Mouse (Mus musculus) stomach, postnatal 0 days (tissue): ENCODE results near the gene Sez6l. TPM values are rescaled to one million over a fixed set of nuclear protein-coding genes. Genes with fewer than 3 reads are reported as not detected.

Experiments used
- ATAC-seq: fragments of 200-750 bp; cut with Nextera tagmentation; 2 replicates; pipeline ENCODE4 v1.8.0; 2017; ENCODE audit not compliant: low FRiP score, low TSS enrichment
- DNase-seq: peaks from one replicate; pipeline ENCODE4 v3.0.0-alpha.2; 2016; ENCODE audit warnings: low spot score
- H3K27ac ChIP-seq: fragments of 300-500 bp; sonication (generic); replicated peaks from 2 replicates; pipeline ENCODE4 v1.5.1; 2014; ENCODE audit warnings: mild to moderate bottlenecking, control low read depth
- H3K27me3 ChIP-seq: fragments of 300-500 bp; sonication (generic); 2 replicates; pipeline ENCODE4 v1.6.1; 2014; ENCODE audit warnings: low read length; ENCODE audit not compliant: control insufficient read depth, insufficient read depth
- H3K36me3 ChIP-seq: fragments of 300-500 bp; sonication (generic); 2 replicates; pipeline ENCODE4 v1.6.1; 2014; ENCODE audit warnings: low read length, mixed read lengths; ENCODE audit not compliant: control insufficient read depth, insufficient read depth
- H3K4me1 ChIP-seq: fragments of 300-500 bp; sonication (generic); replicated peaks from 2 replicates; pipeline ENCODE4 v1.6.1; 2014; ENCODE audit warnings: antibody characterized with exemption; ENCODE audit not compliant: control insufficient read depth, insufficient read depth
- H3K4me2 ChIP-seq: fragments of 300-500 bp; sonication (generic); replicated peaks from 2 replicates; pipeline ENCODE4 v1.6.1; 2014; ENCODE audit warnings: low read depth, mild to moderate bottlenecking, control low read depth, moderate library complexity
- H3K4me3 ChIP-seq: fragments of 300-500 bp; sonication (generic); 2 replicates; pipeline ENCODE4 v1.5.1; 2014; ENCODE audit warnings: low read depth, low read length, control low read depth
- H3K9ac ChIP-seq: fragments of 300-500 bp; sonication (generic); 2 replicates; pipeline ENCODE4 v1.6.1; 2014; ENCODE audit warnings: mild to moderate bottlenecking, low read length, control low read depth, mixed read lengths
- H3K9me3 ChIP-seq: fragments of 300-500 bp; sonication (generic); 2 replicates; pipeline ENCODE4 v1.6.1; 2016; ENCODE audit warnings: low read length; ENCODE audit not compliant: control insufficient read depth
- CTCF ChIP-seq: IDR thresholded peaks from 2 replicates; pipeline ENCODE4 v1.5.1; 2016; ENCODE audit warnings: antibody characterized with exemption, low read depth, mild to moderate bottlenecking, moderate library complexity
- EP300 ChIP-seq: optimal IDR thresholded peaks from 2 replicates; pipeline ENCODE3; 2016; ENCODE audit warnings: antibody characterized with exemption
- WGBS: fragments of 180-500 bp; shearing (Covaris S2); extraction: QIAGEN DNeasy Blood & Tissue Kit; methylation state at CpG from one replicate; pipeline ENCODE4 v1.1.7; 2014; 5-methylcytosine and 5-hydroxymethylcytosine counted together
- polyA plus RNA-seq: library from polyadenylated mRNA; unstranded; fragments of >200 nt; fragmentation: Nextera tagmentation; extraction: Ambion mirVana; gene quantifications from 2 replicates; pipeline ENCODE4 v1.2.1, GENCODE M21; 2015

Sez6l gene
- polyA plus RNA-seq, 1 experiment from 2014 or later: 0.42 TPM

DNA sequence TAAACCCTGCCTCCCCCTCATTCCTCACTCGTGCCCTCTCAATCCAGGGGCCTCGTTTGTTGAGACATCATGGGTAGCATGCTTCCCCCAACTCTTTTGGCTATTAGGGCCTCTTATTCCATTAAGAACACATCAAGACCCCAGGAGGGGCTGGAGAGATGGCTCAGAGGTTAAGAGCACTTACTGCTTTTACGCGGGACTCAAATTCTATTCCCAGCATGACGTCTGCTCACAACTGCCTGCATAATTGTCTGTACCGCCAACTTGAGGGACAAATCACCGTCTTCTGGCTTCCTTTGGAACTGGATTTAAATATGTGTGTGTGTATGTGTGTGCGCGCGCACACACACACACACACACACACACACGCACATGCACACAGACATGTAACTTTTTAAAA, 42.8 kb downstream of the Sez6l start:
- Histone ChIP-seq H3K27ac (no peak overlapping the region), H3K4me3 (no peak overlapping the region), H3K9ac (no peak overlapping the region), H3K4me2 (no peak overlapping the region), H3K9me3 (no peaks in the 10 kb centered on the region), H3K36me3 (no peaks in the 10 kb centered on the region), H3K27me3 (no peaks in the 10 kb centered on the region), H3K4me1 (no peaks in the 10 kb centered on the region)
- ATAC-seq (no peak), DNase-seq (no peak)
- TF ChIP-seq CTCF: no peak
- TF ChIP-seq EP300: no peak
- 49% methylated on average over 11 of the region's 11 CpGs for WGBS

- Histone ChIP-seq H3K27ac (no peak overlapping the region), H3K27me3 (no peaks in the 10 kb centered on the region), H3K4me3 (no peak overlapping the region), H3K9me3 (no peaks in the 10 kb centered on the region), H3K4me1 (no peaks in the 10 kb centered on the region), H3K36me3 (no peaks in the 10 kb centered on the region), H3K4me2 (no peak overlapping the region), H3K9ac (no peak overlapping the region)
- TF ChIP-seq CTCF: no peak
- DNase-seq (no peak), ATAC-seq (no peak)
- 48% methylated on average over 16 of the region's 16 CpGs for WGBS
Observed at GRCm38 (mm10) chr5:112533312-112534075, 43.5 kb downstream of the Sez6l start.

- Histone ChIP-seq H3K36me3 (no peaks in the 10 kb centered on the region), H3K4me2 (no peak overlapping the region), H3K9ac (no peak overlapping the region), H3K4me3 (no peak overlapping the region), H3K27ac (no peak overlapping the region), H3K9me3 (no peaks in the 10 kb centered on the region), H3K4me1 (no peaks in the 10 kb centered on the region), H3K27me3 (no peaks in the 10 kb centered on the region)
- 68% methylated on average over 5 of the region's 5 CpGs for WGBS
- DNase-seq (no peak), ATAC-seq (no peak)
- TF ChIP-seq EP300 (no peak), CTCF (no peak)
Observed at GRCm38 (mm10) chr5:112532894-112533293, 44.1 kb downstream of the Sez6l start.

GRCm38 (mm10) chr5:112532210-112532609, 44.8 kb downstream of the Sez6l start:
- Histone ChIP-seq H3K36me3 (no peaks in the 10 kb centered on the region), H3K4me2 (no peak overlapping the region), H3K4me1 (no peaks in the 10 kb centered on the region), H3K9ac (no peak overlapping the region), H3K27me3 (no peaks in the 10 kb centered on the region), H3K4me3 (no peak overlapping the region), H3K9me3 (no peaks in the 10 kb centered on the region), H3K27ac (no peak overlapping the region)
- TF ChIP-seq CTCF (peak; percentile 63), EP300 (no peak)
- ATAC-seq: no peak
- 64% methylated on average over 8 of the region's 8 CpGs for WGBS
- DNase-seq: no peak

- H3K27ac ChIP-seq: no peak overlapping the region
- no peaks in the 10 kb centered on the region for H3K4me1 ChIP-seq
- no peak for ATAC-seq
- H3K9me3 ChIP-seq: no peaks in the 10 kb centered on the region
- DNase-seq: no peak
- no peak for TF ChIP-seq EP300
- TF ChIP-seq CTCF: no peak
- no peak overlapping the region for H3K9ac ChIP-seq
- H3K4me3 ChIP-seq: no peak overlapping the region
- no peaks in the 10 kb centered on the region for H3K36me3 ChIP-seq
- no peak overlapping the region for H3K4me2 ChIP-seq
- no peaks in the 10 kb centered on the region for H3K27me3 ChIP-seq
- 68% methylated on average over 8 of the region's 8 CpGs for WGBS
Observed at GRCm38 (mm10) chr5:112531111-112531510, 45.9 kb downstream of the Sez6l start.

DNA sequence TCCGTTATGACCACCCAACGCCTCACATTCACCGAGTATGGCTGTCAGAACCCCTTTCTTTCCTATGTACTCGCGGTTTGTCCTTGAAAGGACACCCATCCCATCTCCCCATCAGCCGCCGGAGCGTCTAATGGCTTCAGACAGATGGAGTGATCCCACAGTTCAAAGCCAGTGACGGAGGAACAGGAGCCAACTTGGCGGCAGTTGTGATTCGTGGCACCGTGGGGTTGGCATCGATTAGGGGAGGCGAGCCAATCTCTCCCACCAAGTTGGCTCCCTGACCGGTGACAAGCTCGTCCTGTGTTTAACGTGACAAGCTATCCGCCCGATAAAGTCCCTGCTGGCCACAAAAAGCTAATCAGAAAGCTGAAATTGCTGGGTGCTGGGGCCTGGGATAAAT, 50.0 kb downstream of the Sez6l start:
- no peak overlapping the region for H3K9ac ChIP-seq
- H3K9me3 ChIP-seq: no peaks in the 10 kb centered on the region
- no peak overlapping the region for H3K27ac ChIP-seq
- 76% methylated on average over 19 of the region's 19 CpGs for WGBS
- H3K27me3 ChIP-seq: no peaks in the 10 kb centered on the region
- H3K4me1 ChIP-seq: no peaks in the 10 kb centered on the region
- DNase-seq (no peak), ATAC-seq (no peak)
- H3K4me3 ChIP-seq: no peak overlapping the region
- no peak overlapping the region for H3K4me2 ChIP-seq
- TF ChIP-seq EP300: no peak
- TF ChIP-seq CTCF: no peak
- H3K36me3 ChIP-seq: no peaks in the 10 kb centered on the region
